Mouse (Mus musculus) limb, embryonic 13.5 days (tissue): ENCODE measurements around the gene Cnot8. TPM values are rescaled to one million over a fixed set of nuclear protein-coding genes. Genes with fewer than 3 reads are reported as not detected.
"Not testable (repeated sequence)": the region's sequence is repeated elsewhere in the genome, so short reads cannot be mapped to it uniquely, and the experiment has no call there.

Experiments used
- ATAC-seq: fragments of 200-750 bp; cut with Nextera tagmentation; 2 replicates; pipeline ENCODE4 v1.8.0; 2017; ENCODE audit warnings: low read depth, moderate number of reproducible peaks, moderate TSS enrichment; ENCODE audit not compliant: low FRiP score
- H3K27ac ChIP-seq: fragments of 300-500 bp; sonication (generic); 2 replicates; pipeline ENCODE4 v1.5.1; 2015; ENCODE audit warnings: inconsistent platforms, mild to moderate bottlenecking, moderate library complexity
- H3K27me3 ChIP-seq: fragments of 300-500 bp; sonication (generic); 2 replicates; pipeline ENCODE4 v1.6.1; 2015; ENCODE audit warnings: mild to moderate bottlenecking, inconsistent platforms
- H3K36me3 ChIP-seq: fragments of 300-500 bp; sonication (generic); 2 replicates; pipeline ENCODE4 v1.6.1; 2015; ENCODE audit warnings: inconsistent platforms, mild to moderate bottlenecking, moderate library complexity
- H3K4me1 ChIP-seq: fragments of 300-500 bp; sonication (generic); 2 replicates; pipeline ENCODE4 v1.6.1; 2015; ENCODE audit warnings: inconsistent platforms
- H3K4me2 ChIP-seq: fragments of 300-500 bp; sonication (generic); replicated peaks from 2 replicates; pipeline ENCODE4 v1.6.1; 2015; ENCODE audit warnings: inconsistent platforms, mild to moderate bottlenecking, moderate library complexity
- H3K4me3 ChIP-seq: fragments of 300-500 bp; sonication (generic); 2 replicates; pipeline ENCODE4 v1.5.1; 2015; ENCODE audit warnings: moderate library complexity, mild to moderate bottlenecking, inconsistent platforms
- H3K9ac ChIP-seq: fragments of 300-500 bp; sonication (generic); 2 replicates; pipeline ENCODE4 v1.6.1; 2015; ENCODE audit warnings: mild to moderate bottlenecking, inconsistent platforms
- H3K9me3 ChIP-seq: fragments of 300-500 bp; sonication (generic); 2 replicates; pipeline ENCODE4 v1.6.1; 2016; ENCODE audit warnings: inconsistent platforms
- WGBS: fragments of 180-500 bp; shearing (Covaris S2); methylation state at CpG from one replicate; pipeline ENCODE4 v1.1.7; 2015; 5-methylcytosine and 5-hydroxymethylcytosine counted together
- polyA plus RNA-seq: library from polyadenylated mRNA; unstranded; fragments of >200 nt; fragmentation: Nextera tagmentation; extraction: Ambion mirVana; gene quantifications from 2 replicates; pipeline ENCODE4 v1.2.1, GENCODE M21; 2015

The Cnot8 gene
- polyA plus RNA-seq, 1 experiment from 2014 or later: 104 TPM

GRCm38 (mm10) chr11:58095561-58095960 lies 8.4 kb upstream of the Cnot8 start:
- Histone ChIP-seq H3K27me3 (peaks cover 35% of the 10 kb centered on the region), H3K9me3 (no peaks in the 10 kb centered on the region), H3K4me1 (peaks cover 8% of the 10 kb centered on the region), H3K36me3 (no peaks in the 10 kb centered on the region), H3K9ac (no peak overlapping the region), H3K27ac (no peak overlapping the region), H3K4me2 (no peak overlapping the region), H3K4me3 (no peak overlapping the region)
- ATAC-seq: no peak
- WGBS: 84% methylated on average over 1 of the region's 1 CpGs

GRCm38 (mm10) chr11:58096160-58096559 lies 7.8 kb upstream of the Cnot8 start:
- Histone ChIP-seq H3K27me3 (peaks cover 35% of the 10 kb centered on the region), H3K9ac (no peak overlapping the region), H3K4me3 (no peak overlapping the region), H3K4me1 (peaks cover 8% of the 10 kb centered on the region), H3K9me3 (no peaks in the 10 kb centered on the region), H3K4me2 (no peak overlapping the region), H3K36me3 (no peaks in the 10 kb centered on the region), H3K27ac (no peak overlapping the region)
- no peak for ATAC-seq
- WGBS: 79% methylated on average over 5 of the region's 5 CpGs

DNA sequence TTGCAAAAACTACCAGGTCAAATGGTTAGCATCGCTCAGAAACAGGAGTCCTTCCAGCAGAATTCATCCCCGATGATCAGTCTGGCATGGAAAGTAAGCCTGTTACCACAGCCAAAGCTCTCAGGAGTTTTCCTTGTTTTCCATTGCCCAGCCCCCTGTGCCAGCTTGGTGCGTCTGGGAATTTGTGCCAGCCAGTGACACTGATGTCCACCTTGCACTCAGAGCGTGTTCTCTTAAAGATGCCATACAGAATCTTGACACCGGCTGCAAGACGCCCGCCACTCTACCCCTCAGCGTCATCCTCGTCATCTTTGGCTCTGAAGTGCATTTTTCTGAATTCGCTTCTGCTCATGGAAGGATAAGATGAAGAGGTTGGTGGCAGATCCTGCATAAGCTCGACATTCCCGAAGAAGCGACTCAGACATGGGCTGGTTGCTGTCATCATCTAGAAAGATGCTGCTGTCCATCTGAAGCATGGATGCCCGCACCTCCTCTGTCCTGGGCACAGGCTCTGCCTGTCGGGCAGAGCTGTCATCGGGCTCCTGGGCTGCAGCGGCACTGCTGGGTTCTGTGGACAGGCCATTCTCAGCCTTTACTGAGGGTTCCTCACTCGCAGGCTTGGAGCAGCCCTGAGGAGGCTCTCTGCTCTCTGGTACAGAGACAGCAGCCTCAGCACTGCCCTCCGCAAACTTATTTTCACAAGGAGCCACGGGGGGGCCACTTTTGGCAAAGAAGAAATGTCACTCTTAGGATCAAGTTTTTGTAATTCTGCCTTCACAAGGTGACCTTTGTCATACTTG lies 6.9 kb upstream of the Cnot8 start:
- Histone ChIP-seq H3K4me2 (peak overlapping the region; percentile 78), H3K27ac (no peak overlapping the region), H3K4me3 (peak overlapping the region; percentile 44), H3K9me3 (no peaks in the 10 kb centered on the region), H3K27me3 (peaks cover 35% of the 10 kb centered on the region), H3K4me1 (peaks cover 8% of the 10 kb centered on the region), H3K36me3 (no peaks in the 10 kb centered on the region), H3K9ac (peak overlapping the region; percentile 65)
- ATAC-seq: no peak
- WGBS: 57% methylated on average over 20 of the region's 20 CpGs

- Histone ChIP-seq H3K4me3 (peak overlapping the region; percentile 44), H3K9ac (peak overlapping the region; percentile 65), H3K4me2 (peak overlapping the region; percentile 78), H3K36me3 (no peaks in the 10 kb centered on the region), H3K4me1 (peaks cover 12% of the 10 kb centered on the region), H3K27me3 (peaks cover 35% of the 10 kb centered on the region), H3K27ac (no peak overlapping the region), H3K9me3 (no peaks in the 10 kb centered on the region)
- ATAC-seq: no peak
- under 1% methylated on average over 33 of the region's 38 CpGs for WGBS
Measured at GRCm38 (mm10) chr11:58097621-58098365, 6.2 kb upstream of the Cnot8 start.

GRCm38 (mm10) chr11:58098366-58098720 lies 5.6 kb upstream of the Cnot8 start:
- not testable (repeated sequence) for H3K27ac ChIP-seq, H3K36me3 ChIP-seq, H3K9ac ChIP-seq, H3K9me3 ChIP-seq, ATAC-seq
- Histone ChIP-seq H3K27me3 (peaks cover 35% of the 10 kb centered on the region), H3K4me1 (peaks cover 11% of the 10 kb centered on the region), H3K4me2 (peak overlapping the region; percentile 78), H3K4me3 (peak overlapping the region; percentile 44)
- 61% methylated on average over 5 of the region's 5 CpGs for WGBS

- 84% methylated on average over 2 of the region's 2 CpGs for WGBS
- Histone ChIP-seq H3K4me3 (no peak overlapping the region), H3K27me3 (peaks cover 35% of the 10 kb centered on the region), H3K27ac (no peak overlapping the region), H3K9me3 (no peaks in the 10 kb centered on the region), H3K9ac (no peak overlapping the region), H3K4me2 (no peak overlapping the region), H3K4me1 (peaks cover 15% of the 10 kb centered on the region), H3K36me3 (no peaks in the 10 kb centered on the region)
- no peak for ATAC-seq
Measured at GRCm38 (mm10) chr11:58100006-58100405, 3.9 kb upstream of the Cnot8 start.

DNA sequence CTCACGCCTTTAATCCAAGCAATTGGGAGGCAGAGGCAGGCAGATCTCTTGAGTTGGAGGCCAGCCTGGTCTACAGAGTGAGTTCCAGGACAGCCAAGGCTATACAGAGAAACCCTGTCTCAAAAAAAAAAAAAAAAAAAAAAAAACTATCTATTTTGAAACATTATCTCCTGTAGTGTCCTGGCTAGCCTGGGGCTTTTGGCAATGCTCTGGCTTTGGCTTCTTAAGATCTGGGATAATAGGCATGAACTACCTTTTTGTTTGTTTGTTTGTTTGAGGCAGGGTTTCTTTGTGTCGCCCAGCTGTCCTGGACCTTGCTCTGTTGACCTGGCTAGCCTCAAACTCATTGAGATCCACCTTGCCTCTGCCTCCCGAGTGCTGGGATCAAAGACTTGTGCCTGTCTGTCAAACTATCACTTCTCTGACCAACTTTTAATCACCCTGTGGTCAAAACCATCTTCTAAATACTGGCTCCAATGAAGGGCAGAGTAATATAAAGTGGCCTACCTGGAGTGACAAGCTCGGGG lies 2.7 kb upstream of the Cnot8 start:
- Histone ChIP-seq H3K36me3 (no peaks in the 10 kb centered on the region), H3K4me1 (peaks cover 22% of the 10 kb centered on the region), H3K4me3 (no peak overlapping the region), H3K9me3 (no peaks in the 10 kb centered on the region), H3K27ac (no peak overlapping the region), H3K4me2 (no peak overlapping the region), H3K27me3 (peaks cover 27% of the 10 kb centered on the region), H3K9ac (no peak overlapping the region)
- ATAC-seq: no peak
- WGBS: 81% methylated on average over 4 of the region's 4 CpGs

- H3K4me3 ChIP-seq: no peak overlapping the region
- H3K36me3 ChIP-seq: no peaks in the 10 kb centered on the region
- 0 out of 2 replicates have a peak overlapping the region, but pooled peaks have one; percentile 28 for H3K27ac ChIP-seq
- no peak for ATAC-seq
- 69% methylated on average over 3 of the region's 3 CpGs for WGBS
- H3K27me3 ChIP-seq: peaks cover 20% of the 10 kb centered on the region
- H3K9ac ChIP-seq: no peak overlapping the region
- H3K4me1 ChIP-seq: peaks cover 23% of the 10 kb centered on the region
- H3K4me2 ChIP-seq: no peak overlapping the region
- H3K9me3 ChIP-seq: no peaks in the 10 kb centered on the region
Measured at GRCm38 (mm10) chr11:58102146-58102545, 1.8 kb upstream of the Cnot8 start.

DNA sequence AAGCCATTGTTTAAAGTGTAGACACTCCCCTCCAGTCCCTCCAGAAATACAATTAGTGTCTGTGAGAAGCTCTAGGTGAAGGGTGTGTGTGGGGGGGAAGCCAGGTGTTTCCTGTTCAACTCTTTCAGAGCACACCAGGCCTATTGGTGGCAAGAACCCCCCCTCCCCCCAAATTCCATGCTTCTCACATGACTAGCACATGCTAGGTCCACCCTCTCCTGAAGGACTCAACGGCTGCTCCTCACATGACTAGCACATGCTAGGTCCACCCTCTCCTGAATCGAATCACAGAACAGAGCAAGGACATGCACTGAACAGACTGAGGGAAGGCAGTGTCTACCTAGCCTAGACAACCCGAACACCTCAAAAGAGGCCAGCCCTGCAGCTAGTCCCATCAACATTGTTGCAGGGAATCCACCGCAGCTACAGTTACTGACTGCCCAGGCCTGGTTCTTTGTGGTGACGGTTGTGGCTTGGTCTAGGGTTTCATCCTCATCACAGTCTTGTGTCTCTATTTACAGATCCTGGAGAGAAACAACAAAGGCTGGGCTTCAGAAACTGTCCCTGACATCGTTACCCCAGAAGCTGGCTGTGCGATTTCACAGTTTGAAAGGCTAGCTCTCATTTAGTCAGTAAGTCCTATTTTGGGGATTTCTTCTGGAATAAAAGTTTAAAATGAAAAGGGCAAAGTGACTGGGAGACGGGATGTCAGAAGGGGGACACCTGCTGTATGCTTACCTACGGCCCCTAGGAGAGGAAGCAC lies 1.2 kb upstream of the Cnot8 start:
- Histone ChIP-seq H3K27ac (peak overlapping the region; percentile 44; the same call in 1 of the 2 replicates), H3K9ac (peak overlapping the region; percentile 60)

DNA sequence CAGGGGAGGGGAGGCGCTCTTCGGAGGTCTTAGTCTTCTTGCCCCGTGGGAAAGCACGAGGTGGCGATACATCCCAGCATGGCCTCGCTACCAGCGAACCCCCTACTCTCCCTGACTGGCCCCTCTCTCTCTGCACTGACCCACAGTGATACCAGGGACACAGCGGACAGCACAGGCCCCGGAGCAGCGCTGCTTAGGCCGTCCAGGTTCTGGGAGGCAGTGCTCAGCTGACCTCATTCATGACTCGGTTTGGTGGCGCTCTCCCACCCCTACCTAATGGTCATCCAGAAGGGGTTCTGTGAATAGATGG lies 654 bp upstream of the Cnot8 start:
- H3K36me3 ChIP-seq: peaks cover 5% of the 10 kb centered on the region; the same call in 1 of the 2 replicates
- H3K27me3 ChIP-seq: peaks cover 8% of the 10 kb centered on the region
- H3K27ac ChIP-seq: 0 out of 2 replicates have a peak overlapping the region, but pooled peaks have one; percentile 23
- peak; percentile 38 for ATAC-seq
- H3K9ac ChIP-seq: peak overlapping the region; percentile 60
- H3K4me3 ChIP-seq: peak overlapping the region; percentile 98
- H3K4me2 ChIP-seq: peak overlapping the region; percentile 82
- H3K9me3 ChIP-seq: no peaks in the 10 kb centered on the region
- 65% methylated on average over 13 of the region's 13 CpGs for WGBS
- peaks cover 32% of the 10 kb centered on the region for H3K4me1 ChIP-seq

More for the DNA sequence above, 1.2 kb upstream of the Cnot8 start:
- no peaks in the 10 kb centered on the region for H3K9me3 ChIP-seq
- H3K27me3 ChIP-seq: peaks cover 13% of the 10 kb centered on the region
- 84% methylated on average over 9 of the region's 9 CpGs for WGBS
- H3K4me2 ChIP-seq: peak overlapping the region; percentile 82
- peak overlapping the region; percentile 98 for H3K4me3 ChIP-seq
- H3K36me3 ChIP-seq: peaks cover 1% of the 10 kb centered on the region; the same call in 1 of the 2 replicates
- peaks cover 30% of the 10 kb centered on the region for H3K4me1 ChIP-seq
- ATAC-seq: no peak

DNA sequence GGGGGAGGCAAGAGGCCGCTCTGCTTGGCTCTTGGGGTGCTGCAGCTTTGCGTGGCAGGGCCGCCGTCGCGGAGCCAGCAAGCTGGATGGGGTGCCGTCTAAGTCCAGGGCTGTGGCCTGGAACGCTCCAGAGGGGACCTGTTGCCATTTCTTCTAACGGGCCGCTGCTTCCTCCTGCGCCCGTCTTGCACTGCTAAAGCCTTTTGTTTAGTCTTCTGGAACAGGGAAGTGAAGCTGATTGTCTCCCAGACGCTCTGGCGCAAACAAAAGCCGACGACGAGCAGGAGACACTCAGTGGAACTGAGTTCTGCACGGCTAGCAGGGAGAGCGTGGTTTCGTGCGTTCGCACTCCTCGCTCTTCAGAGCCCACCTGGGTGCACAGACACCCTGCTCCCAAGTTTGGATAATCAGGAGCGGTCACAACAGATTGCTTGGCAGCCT lies 418 bp downstream of the Cnot8 start:
- ATAC-seq: 0 out of 2 replicates have a peak, but pooled peaks have one; percentile 4
- H3K27me3 ChIP-seq: no peaks in the 10 kb centered on the region
- 0% methylated on average over 24 of the region's 24 CpGs for WGBS

More for the DNA sequence above, 418 bp downstream of the Cnot8 start:
- H3K4me2 ChIP-seq: peak overlapping the region; percentile 82
- H3K36me3 ChIP-seq: peaks cover 5% of the 10 kb centered on the region; the same call in 1 of the 2 replicates
- peak overlapping the region; percentile 98 for H3K4me3 ChIP-seq
- H3K27ac ChIP-seq: peak overlapping the region; percentile 86
- H3K4me1 ChIP-seq: peaks cover 32% of the 10 kb centered on the region
- H3K9ac ChIP-seq: peak overlapping the region; percentile 94
- no peaks in the 10 kb centered on the region for H3K9me3 ChIP-seq
